Mouse (Mus musculus): Measurements from ENCODE around the gene Twsg1.

DNA sequence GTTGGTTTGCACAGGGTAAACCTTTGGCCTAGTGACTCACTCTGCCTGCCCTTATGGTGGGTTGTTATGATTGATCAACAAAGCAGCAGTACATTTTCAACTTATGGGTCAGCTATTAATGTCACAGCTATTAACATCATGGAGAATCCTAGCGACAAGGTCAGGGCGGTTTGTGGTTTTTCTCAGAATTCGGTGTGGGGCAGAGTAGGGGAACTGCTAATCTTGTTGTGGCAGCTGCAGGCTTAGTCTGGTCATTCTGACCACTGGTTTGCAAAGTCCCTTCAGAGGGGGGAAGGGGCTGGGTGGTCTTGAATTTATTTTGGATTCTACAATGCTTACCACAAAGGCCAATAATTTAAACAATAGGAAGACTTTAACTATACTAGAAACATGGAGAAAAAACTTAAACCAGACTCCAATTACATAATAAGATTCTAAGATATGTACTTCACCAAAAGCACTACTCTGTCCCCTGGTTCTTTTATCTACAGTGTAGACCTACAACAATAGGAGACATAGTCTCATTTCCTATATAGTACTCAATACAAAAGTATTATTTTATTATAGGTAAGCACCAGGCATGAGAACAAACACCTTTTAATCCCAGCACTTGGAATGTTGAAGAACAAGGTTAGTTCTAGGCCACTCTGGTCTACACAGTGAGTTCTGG lies 37.3 kb upstream of the Twsg1 start:
- no peak for TF ChIP-seq CTCF (IDR thresholded peaks at IDR 0.05; ENCODE audit: low read depth, low read length)
- TF ChIP-seq EP300 (IDR thresholded peaks at IDR 0.05; ENCODE audit: insufficient read depth, low read depth, low read length), result no peak
